Mouse (Mus musculus): Measurements from ENCODE around the gene Efna5. TPM values are rescaled to one million over a fixed set of nuclear protein-coding genes. Genes with fewer than 3 reads are reported as not detected.

The Efna5 gene
- polyA plus RNA-seq, 1 experiment, result 32.7 TPM

DNA sequence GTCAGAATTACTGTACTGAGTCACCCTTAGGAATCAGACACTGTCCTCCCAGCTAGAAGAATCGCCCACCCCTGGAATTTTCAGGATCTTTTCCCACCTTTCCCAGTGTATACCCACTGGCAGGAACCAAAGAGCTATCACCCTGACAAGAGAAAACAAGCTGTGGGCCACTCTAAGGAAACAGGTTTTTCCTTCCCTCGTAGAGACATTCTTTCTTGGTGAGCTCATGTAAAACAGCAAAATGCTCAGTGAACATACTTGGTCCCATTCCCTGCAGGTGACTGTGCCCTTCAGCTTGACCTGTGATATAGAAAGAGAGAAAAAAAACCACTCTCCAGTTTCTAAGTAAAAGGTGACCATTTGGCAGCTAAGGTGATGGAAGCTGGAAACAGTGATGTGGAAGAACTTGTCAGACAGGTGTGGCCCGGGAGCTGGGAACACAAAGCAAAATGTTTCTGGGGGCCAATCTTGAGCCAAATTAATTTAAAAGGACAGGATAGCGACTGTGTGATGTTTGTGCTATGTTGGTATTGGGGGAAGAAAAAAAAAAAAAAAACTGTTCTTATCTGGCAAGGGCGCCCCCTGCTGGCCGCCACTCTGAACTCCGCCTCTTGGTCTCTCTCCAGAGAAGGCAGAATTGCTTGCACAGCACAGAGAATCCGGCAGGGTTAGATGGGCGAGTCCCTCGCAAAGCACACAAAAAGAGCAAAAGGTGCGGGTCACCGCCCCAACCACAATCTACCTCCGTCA is 97.4 kb downstream of the Efna5 start:
- Histone ChIP-seq H3K4me1 (ENCODE audit: control insufficient read depth, insufficient read depth, low read length) (peaks cover 1% of the 10 kb centered on the region), H3K27me3 (ENCODE audit: control insufficient read depth, insufficient read depth, low read length, poor library complexity, severe bottlenecking) (peaks cover 2% of the 10 kb centered on the region; the same call in 1 of the 2 replicates), H3K9ac (ENCODE audit: low read depth, poor library complexity, severe bottlenecking) (no peak overlapping the region), H3K9me3 (replicated peaks; ENCODE audit: control insufficient read depth, insufficient read depth, low read length, poor library complexity, severe bottlenecking) (no peaks in the 10 kb centered on the region), H3K27ac (ENCODE audit: insufficient read depth, low read length) (no peak overlapping the region), H3K36me3 (ENCODE audit: control insufficient read depth, insufficient read depth, low read length, poor library complexity, severe bottlenecking) (no peaks in the 10 kb centered on the region), H3K4me3 (ENCODE audit: low read depth, low read length) (peak overlapping the region; percentile 59)
- no peak for TF ChIP-seq EP300 (IDR thresholded peaks at IDR 0.05; ENCODE audit: insufficient read depth, low read depth, low read length)
- no peak for TF ChIP-seq POLR2A (IDR thresholded peaks at IDR 0.05; ENCODE audit: insufficient read depth, low read length)
- TF ChIP-seq CTCF (IDR thresholded peaks at IDR 0.05; ENCODE audit: low read depth, low read length), result peak; percentile 72

DNA sequence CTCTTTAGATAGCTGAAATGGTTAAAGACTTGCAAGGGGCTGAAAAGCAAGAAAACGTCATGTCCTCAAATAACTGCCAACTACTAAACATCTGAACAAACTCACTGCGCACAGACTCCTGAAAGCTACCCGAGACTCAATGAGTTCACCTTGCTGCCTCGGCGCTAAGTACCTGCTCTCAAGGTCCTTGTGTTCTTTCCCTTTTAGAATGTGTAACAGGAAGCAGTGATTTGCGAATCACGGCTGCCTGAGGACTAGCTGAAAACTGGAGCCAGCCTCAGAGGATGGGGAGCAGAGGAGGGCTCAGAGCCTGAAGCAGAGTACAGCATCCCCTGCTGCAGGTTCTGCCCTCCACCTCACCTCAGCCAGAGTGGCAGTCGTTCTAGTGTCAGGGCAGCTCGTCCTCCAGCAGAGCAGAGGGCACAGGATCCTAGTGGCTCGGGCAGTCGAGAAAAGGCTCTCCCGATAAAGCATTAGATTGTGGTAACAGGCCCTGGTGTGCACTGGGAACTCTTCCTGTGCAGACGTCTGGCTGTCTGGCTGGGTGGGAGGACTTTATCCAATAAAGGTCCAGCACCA is 98.2 kb downstream of the Efna5 start:
- H3K36me3 ChIP-seq (ENCODE audit: control insufficient read depth, insufficient read depth, low read length, poor library complexity, severe bottlenecking), result no peaks in the 10 kb centered on the region
- H3K4me1 ChIP-seq (ENCODE audit: control insufficient read depth, insufficient read depth, low read length), result no peaks in the 10 kb centered on the region
- no peak for TF ChIP-seq POLR2A (IDR thresholded peaks at IDR 0.05; ENCODE audit: insufficient read depth, low read length)
- no peak for TF ChIP-seq CTCF (IDR thresholded peaks at IDR 0.05; ENCODE audit: low read depth, low read length)
- TF ChIP-seq EP300 (IDR thresholded peaks at IDR 0.05; ENCODE audit: insufficient read depth, low read depth, low read length), result no peak
- no peak overlapping the region for H3K4me3 ChIP-seq (ENCODE audit: low read depth, low read length)
- H3K27me3 ChIP-seq (ENCODE audit: control insufficient read depth, insufficient read depth, low read length, poor library complexity, severe bottlenecking), result peaks cover 2% of the 10 kb centered on the region; the same call in 1 of the 2 replicates
- no peak overlapping the region for H3K27ac ChIP-seq (ENCODE audit: insufficient read depth, low read length)
- no peak overlapping the region for H3K9ac ChIP-seq (ENCODE audit: low read depth, poor library complexity, severe bottlenecking)
- no peaks in the 10 kb centered on the region for H3K9me3 ChIP-seq (replicated peaks; ENCODE audit: control insufficient read depth, insufficient read depth, low read length, poor library complexity, severe bottlenecking)

DNA sequence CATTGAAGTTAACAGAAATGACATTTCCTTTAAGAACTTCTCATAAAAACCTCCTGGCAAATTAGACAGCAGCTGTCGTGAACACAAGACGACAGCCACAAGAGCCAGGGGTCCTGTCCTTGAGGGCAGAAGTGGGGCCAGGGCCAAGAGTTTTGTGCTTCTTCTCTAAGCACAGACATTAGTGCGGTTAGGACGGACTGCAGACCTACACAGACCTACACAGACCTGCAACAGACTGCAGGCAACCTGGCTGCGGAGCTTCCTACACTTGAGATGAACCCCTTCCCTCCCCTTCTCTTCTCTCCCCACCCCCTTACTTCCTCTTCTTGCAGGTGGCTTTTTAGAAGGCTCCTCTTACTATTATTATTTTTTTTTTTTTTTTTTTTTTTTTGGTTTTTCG is 100.0 kb downstream of the Efna5 start:
- Histone ChIP-seq H3K9me3 (replicated peaks; ENCODE audit: control insufficient read depth, insufficient read depth, low read length, poor library complexity, severe bottlenecking) (no peaks in the 10 kb centered on the region), H3K9ac (ENCODE audit: low read depth, poor library complexity, severe bottlenecking) (no peak overlapping the region), H3K36me3 (ENCODE audit: control insufficient read depth, insufficient read depth, low read length, poor library complexity, severe bottlenecking) (no peaks in the 10 kb centered on the region), H3K4me3 (ENCODE audit: low read depth, low read length) (no peak overlapping the region), H3K4me1 (ENCODE audit: control insufficient read depth, insufficient read depth, low read length) (no peaks in the 10 kb centered on the region), H3K27ac (ENCODE audit: insufficient read depth, low read length) (no peak overlapping the region), H3K27me3 (ENCODE audit: control insufficient read depth, insufficient read depth, low read length, poor library complexity, severe bottlenecking) (peaks cover 2% of the 10 kb centered on the region; the same call in 1 of the 2 replicates)
- no peak for TF ChIP-seq CTCF (IDR thresholded peaks at IDR 0.05; ENCODE audit: low read depth, low read length)
- no peak for TF ChIP-seq EP300 (IDR thresholded peaks at IDR 0.05; ENCODE audit: insufficient read depth, low read depth, low read length)

DNA sequence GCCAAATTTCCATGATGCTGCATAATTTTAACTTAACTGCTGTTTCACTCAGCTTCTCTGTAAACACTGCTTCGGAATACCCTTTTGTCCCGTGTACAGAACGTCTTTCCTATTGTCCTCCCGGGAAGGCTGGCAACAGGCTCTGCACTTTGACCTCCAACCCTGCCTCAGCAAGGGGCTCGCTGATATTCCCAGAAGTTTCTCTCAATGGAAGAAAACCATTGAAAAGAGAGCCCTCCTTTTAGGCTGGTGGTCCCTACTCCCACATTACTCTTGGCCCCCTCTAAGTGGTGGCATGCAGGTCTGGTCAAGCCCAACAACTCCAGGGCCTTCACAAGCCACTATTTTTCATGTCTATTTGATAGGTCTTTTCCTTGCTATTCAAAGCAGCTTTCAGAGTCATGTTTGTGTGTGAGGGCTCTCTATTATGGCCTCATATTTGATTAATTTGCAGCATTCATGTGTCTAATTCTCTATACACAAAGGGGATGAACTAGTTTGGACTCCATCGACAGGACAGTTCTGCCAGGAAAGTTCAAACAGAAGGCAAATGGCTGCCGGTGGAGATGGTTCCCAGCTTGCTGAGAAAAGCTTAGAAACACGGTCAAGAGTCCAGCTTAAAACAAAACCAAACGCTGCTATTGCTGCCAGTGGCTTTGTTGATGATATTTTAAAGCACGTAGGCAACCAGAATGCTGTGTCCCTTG is 103.1 kb downstream of the Efna5 start:
- TF ChIP-seq POLR2A (IDR thresholded peaks at IDR 0.05; ENCODE audit: insufficient read depth, low read length), result no peak
- TF ChIP-seq EP300 (IDR thresholded peaks at IDR 0.05; ENCODE audit: insufficient read depth, low read depth, low read length), result no peak
- H3K4me1 ChIP-seq (ENCODE audit: control insufficient read depth, insufficient read depth, low read length), result no peaks in the 10 kb centered on the region

DNA sequence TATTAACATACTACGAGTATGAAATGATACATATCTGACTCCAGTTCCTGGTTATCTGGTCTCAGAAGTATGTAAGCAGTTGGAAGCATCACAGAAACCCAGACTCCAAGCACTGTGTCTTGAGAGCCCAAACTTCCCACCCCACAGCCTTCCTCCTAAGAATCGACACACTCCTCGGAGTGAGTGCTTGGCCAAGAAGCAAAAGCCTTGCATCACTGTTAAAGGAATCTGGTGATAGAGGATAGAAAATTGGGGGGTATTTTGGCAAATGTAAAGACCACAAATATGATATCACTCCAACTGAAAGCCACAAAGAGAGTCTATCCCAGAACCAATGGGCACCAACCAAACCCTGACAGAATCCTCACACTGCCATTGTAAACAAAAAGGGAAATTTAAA is 104.4 kb downstream of the Efna5 start:
- no peak for TF ChIP-seq EP300 (IDR thresholded peaks at IDR 0.05; ENCODE audit: insufficient read depth, low read depth, low read length)
- TF ChIP-seq CTCF (IDR thresholded peaks at IDR 0.05; ENCODE audit: low read depth, low read length), result no peak
- TF ChIP-seq POLR2A (IDR thresholded peaks at IDR 0.05; ENCODE audit: insufficient read depth, low read length), result no peak
- Histone ChIP-seq H3K9ac (ENCODE audit: low read depth, poor library complexity, severe bottlenecking) (no peak overlapping the region), H3K36me3 (ENCODE audit: control insufficient read depth, insufficient read depth, low read length, poor library complexity, severe bottlenecking) (no peaks in the 10 kb centered on the region), H3K4me1 (ENCODE audit: control insufficient read depth, insufficient read depth, low read length) (no peaks in the 10 kb centered on the region), H3K4me3 (ENCODE audit: low read depth, low read length) (no peak overlapping the region), H3K27ac (ENCODE audit: insufficient read depth, low read length) (no peak overlapping the region), H3K9me3 (replicated peaks; ENCODE audit: control insufficient read depth, insufficient read depth, low read length, poor library complexity, severe bottlenecking) (no peaks in the 10 kb centered on the region), H3K27me3 (ENCODE audit: control insufficient read depth, insufficient read depth, low read length, poor library complexity, severe bottlenecking) (no peaks in the 10 kb centered on the region)

More for the DNA sequence above, 103.1 kb downstream of the Efna5 start:
- H3K9ac ChIP-seq (ENCODE audit: low read depth, poor library complexity, severe bottlenecking), result no peak overlapping the region
- H3K27ac ChIP-seq (ENCODE audit: insufficient read depth, low read length), result no peak overlapping the region
- H3K36me3 ChIP-seq (ENCODE audit: control insufficient read depth, insufficient read depth, low read length, poor library complexity, severe bottlenecking), result no peaks in the 10 kb centered on the region
- no peaks in the 10 kb centered on the region for H3K9me3 ChIP-seq (replicated peaks; ENCODE audit: control insufficient read depth, insufficient read depth, low read length, poor library complexity, severe bottlenecking)
- no peaks in the 10 kb centered on the region for H3K27me3 ChIP-seq (ENCODE audit: control insufficient read depth, insufficient read depth, low read length, poor library complexity, severe bottlenecking)
- H3K4me3 ChIP-seq (ENCODE audit: low read depth, low read length), result no peak overlapping the region

DNA sequence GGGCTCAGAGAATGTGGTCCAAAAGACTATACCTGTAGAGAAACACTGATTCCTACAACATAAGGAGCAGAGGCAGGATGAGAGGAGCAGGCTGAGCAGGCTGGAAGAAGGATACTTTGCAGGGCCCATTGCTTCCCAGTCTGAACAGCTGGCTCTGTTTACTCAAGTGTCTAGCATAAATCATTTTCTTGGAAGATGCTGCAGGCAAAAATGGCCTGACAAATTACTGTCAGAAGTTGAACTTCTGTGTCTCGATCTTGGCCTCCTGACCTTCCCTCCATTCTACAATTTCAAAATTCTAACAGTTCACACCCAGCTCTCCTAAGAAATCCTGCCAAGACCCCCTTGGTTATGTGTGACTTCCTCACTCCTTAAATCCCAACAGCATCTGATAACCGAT is 105.1 kb downstream of the Efna5 start:
- TF ChIP-seq POLR2A (IDR thresholded peaks at IDR 0.05; ENCODE audit: insufficient read depth, low read length) (no peak), CTCF (IDR thresholded peaks at IDR 0.05; ENCODE audit: low read depth, low read length) (no peak), EP300 (IDR thresholded peaks at IDR 0.05; ENCODE audit: insufficient read depth, low read depth, low read length) (no peak)

More for the DNA sequence above, 105.1 kb downstream of the Efna5 start:
- H3K27ac ChIP-seq (ENCODE audit: insufficient read depth, low read length), result no peak overlapping the region
- no peaks in the 10 kb centered on the region for H3K27me3 ChIP-seq (ENCODE audit: control insufficient read depth, insufficient read depth, low read length, poor library complexity, severe bottlenecking)
- H3K9ac ChIP-seq (ENCODE audit: low read depth, poor library complexity, severe bottlenecking), result no peak overlapping the region
- no peak overlapping the region for H3K4me3 ChIP-seq (ENCODE audit: low read depth, low read length)
- no peaks in the 10 kb centered on the region for H3K4me1 ChIP-seq (ENCODE audit: control insufficient read depth, insufficient read depth, low read length)
- H3K36me3 ChIP-seq (ENCODE audit: control insufficient read depth, insufficient read depth, low read length, poor library complexity, severe bottlenecking), result no peaks in the 10 kb centered on the region
- H3K9me3 ChIP-seq (replicated peaks; ENCODE audit: control insufficient read depth, insufficient read depth, low read length, poor library complexity, severe bottlenecking), result no peaks in the 10 kb centered on the region
